Mouse (Mus musculus): ENCODE results near the gene Snph.

Snph gene

DNA sequence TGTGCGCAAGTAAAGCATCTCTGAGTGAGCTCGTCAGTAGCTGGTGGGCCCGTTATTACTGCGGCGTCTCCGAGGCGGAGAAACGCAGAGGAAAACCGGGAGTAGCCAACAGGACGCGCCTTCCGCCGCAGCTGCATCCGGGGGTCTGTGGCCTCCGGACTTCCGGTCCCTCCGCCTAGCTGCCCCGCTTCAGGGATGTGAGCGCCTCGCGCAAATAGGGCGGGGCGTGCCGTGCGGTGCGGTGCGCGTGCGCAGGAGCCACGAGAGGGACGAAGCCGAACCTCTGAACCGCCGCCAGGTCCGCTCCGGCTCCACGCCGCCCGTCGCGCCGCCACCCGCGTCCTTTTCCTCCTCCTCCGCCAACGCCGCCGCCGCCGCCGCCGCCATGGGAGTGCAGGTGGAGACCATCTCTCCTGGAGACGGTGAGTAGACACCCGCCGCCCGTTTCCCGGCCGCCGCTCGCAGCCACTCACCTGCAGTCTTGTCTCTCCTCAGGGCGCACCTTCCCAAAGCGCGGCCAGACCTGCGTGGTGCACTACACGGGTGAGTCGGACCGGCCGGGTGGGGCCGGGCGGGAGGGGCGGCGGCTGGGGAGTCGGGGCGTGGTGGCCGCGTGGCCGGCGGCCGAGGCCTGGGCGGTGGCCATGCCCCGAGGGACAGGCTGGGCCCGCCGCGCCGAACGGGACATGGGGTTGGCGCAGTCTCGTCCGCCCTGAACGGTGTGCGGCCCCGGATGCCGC lies 89.9 kb downstream of the Snph start, which contains the start of gene Fkbp1a:
Fkbp1a (plus strand) TSS at position 161 of the 740 bp plus-strand sequence.
- DNase-seq: peak; percentile 91 to 96

Data from spleen, adult 18-20 months (tissue).